Mouse (Mus musculus) ES-E14 (cell line): ENCODE measurements around the gene Epn3. TPM values are rescaled to one million over a fixed set of nuclear protein-coding genes. Genes with fewer than 3 reads are reported as not detected.

ENCODE experiments used
- DNase-seq: peaks from one replicate; pipeline ENCODE4 v3.0.0-alpha.2; 2013; ENCODE audit warnings: low read depth, low spot score
- H3K27ac ChIP-seq: 2 replicates; pipeline ENCODE4 v1.5.1; 2012; ENCODE audit warnings: low read depth, mild to moderate bottlenecking, low read length, moderate library complexity, mixed read lengths; ENCODE audit not compliant: poor library complexity, insufficient read depth, severe bottlenecking
- H3K36me3 ChIP-seq: 2 replicates; pipeline ENCODE4 v1.6.1; 2012; ENCODE audit warnings: mild to moderate bottlenecking, low read length, moderate library complexity, mixed read lengths; ENCODE audit not compliant: control insufficient read depth, poor library complexity, insufficient read depth, severe bottlenecking
- H3K4me1 ChIP-seq, 2 experiments: fragments of 150-350 bp in 1 of 2; sonication (generic) in 1 of 2; 2 replicates each; pipeline ENCODE4 v1.6.1; 2012; ENCODE audit warnings: low read length in 2 of 2, mild to moderate bottlenecking in 1 of 2, mixed read lengths in 1 of 2; ENCODE audit not compliant: control insufficient read depth in 2 of 2, insufficient read depth in 2 of 2, poor library complexity in 1 of 2
- H3K4me3 ChIP-seq, 2 experiments: fragments of 150-350 bp in 1 of 2; sonication (generic) in 1 of 2; 2 replicates each; pipeline ENCODE4 v1.5.1; 2012; ENCODE audit warnings: low read length in 2 of 2, low read depth in 1 of 2, mild to moderate bottlenecking in 1 of 2, mixed read lengths in 1 of 2; ENCODE audit not compliant: insufficient read depth in 1 of 2, poor library complexity in 1 of 2, severe bottlenecking in 1 of 2
- H3K9ac ChIP-seq: 2 replicates; pipeline ENCODE4 v1.6.1; 2012; ENCODE audit warnings: low read depth, mild to moderate bottlenecking, low read length, mixed read lengths; ENCODE audit not compliant: poor library complexity, insufficient read depth, severe bottlenecking
- H3K9me3 ChIP-seq: fragments of 150-350 bp; sonication (generic); 2 replicates; pipeline ENCODE4 v1.6.1; 2012; ENCODE audit warnings: low read depth, mild to moderate bottlenecking, low read length; ENCODE audit not compliant: control insufficient read depth, insufficient read depth
- CHD2 ChIP-seq: IDR thresholded peaks from 2 replicates; pipeline ENCODE4 v1.6.1; 2014; ENCODE audit warnings: mild to moderate bottlenecking, low read depth, low read length, inconsistent platforms
- HCFC1 ChIP-seq: IDR thresholded peaks from 2 replicates; pipeline ENCODE4 v1.6.1; 2012; ENCODE audit warnings: low read length, inconsistent platforms, borderline replicate concordance; ENCODE audit not compliant: insufficient read depth
- MAFK ChIP-seq: IDR thresholded peaks from 2 replicates; pipeline ENCODE4 v1.6.1; 2014; ENCODE audit warnings: mild to moderate bottlenecking, low read depth, low read length, inconsistent platforms; ENCODE audit not compliant: insufficient read depth
- ZC3H11A ChIP-seq: IDR thresholded peaks from 2 replicates; pipeline ENCODE4 v1.6.1; 2012; ENCODE audit warnings: low read depth, mild to moderate bottlenecking, inconsistent platforms, low read length, borderline replicate concordance
- ZNF384 ChIP-seq: IDR thresholded peaks from 2 replicates; pipeline ENCODE4 v1.6.1; 2012; ENCODE audit warnings: low read depth, low read length, inconsistent platforms
- in situ Hi-C, 2 experiments: fragments of 600-800 bp; cut with MboI; formaldehyde crosslinking; loops; one replicate each; pipeline ENCODE4 v1.15.1; 2025; ENCODE audit warnings: low sequenced_read_pairs in 2 of 2, inconsistent platforms in 1 of 2; ENCODE audit not compliant: unreplicated experiment in 2 of 2
- total RNA-seq: library from RNA; depleted of rRNA; stranded (reverse); fragments of 300-350 nt; gene quantifications from 2 replicates; pipeline ENCODE4 v1.2.3, GENCODE M21; 2012

Epn3 gene
- total RNA-seq, 1 experiment = 1.7 TPM

GRCm38 (mm10) chr11:94482738-94483137 is 17.0 kb downstream of the Epn3 start:
- in situ Hi-C loops = loop anchor here in 1 of 2 experiments (10.0 kb wide), 1 partner anchor 148 kb away; no protein-coding TSS in a partner anchor
- no peak overlapping the region for H3K9ac ChIP-seq
- TF ChIP-seq ZC3H11A (no peak), HCFC1 (no peak), CHD2 (no peak), MAFK (no peak), ZNF384 (no peak)
- DNase-seq = no peak
- no peak overlapping the region for H3K4me3 ChIP-seq
- no peaks in the 10 kb centered on the region for H3K36me3 ChIP-seq
- no peak overlapping the region for H3K27ac ChIP-seq
- H3K9me3 ChIP-seq = no peaks in the 10 kb centered on the region
- H3K4me1 ChIP-seq = no peaks in the 10 kb centered on the region

GRCm38 (mm10) chr11:94481963-94482362 is 17.8 kb downstream of the Epn3 start:
- TF ChIP-seq CHD2 (no peak), ZC3H11A (no peak), MAFK (no peak), HCFC1 (no peak), ZNF384 (no peak)
- no peak overlapping the region for H3K4me3 ChIP-seq
- H3K9ac ChIP-seq = no peak overlapping the region
- no peak for DNase-seq
- no peaks in the 10 kb centered on the region for H3K4me1 ChIP-seq
- no peaks in the 10 kb centered on the region for H3K36me3 ChIP-seq
- no peaks in the 10 kb centered on the region for H3K9me3 ChIP-seq
- in situ Hi-C loops = loop anchor here in 1 of 2 experiments (10.0 kb wide), 1 partner anchor 147 kb away; no protein-coding TSS in a partner anchor
- H3K27ac ChIP-seq = no peak overlapping the region

DNA sequence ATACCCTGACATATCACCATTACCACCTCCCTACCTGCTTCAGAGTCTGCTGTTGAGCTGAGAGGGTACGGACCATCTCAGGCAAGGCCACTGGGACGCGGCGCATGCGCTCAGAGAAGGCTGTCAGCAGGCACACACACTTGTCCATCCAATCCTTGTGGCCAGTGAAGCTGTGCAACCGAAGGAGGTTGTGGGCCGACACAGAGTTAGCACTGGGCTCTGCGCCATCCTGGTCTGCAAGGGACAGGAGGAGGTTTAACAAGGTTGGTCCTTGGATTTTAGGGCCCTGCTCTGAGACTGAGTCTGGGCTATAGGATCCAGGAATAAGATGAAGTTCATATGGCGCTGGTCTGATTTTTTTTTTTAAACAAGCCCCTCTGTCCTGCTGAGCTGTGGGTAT is 19.4 kb downstream of the Epn3 start:
- Histone ChIP-seq H3K36me3 (no peaks in the 10 kb centered on the region), H3K9me3 (no peaks in the 10 kb centered on the region), H3K4me3 (no peak overlapping the region), H3K9ac (no peak overlapping the region), H3K4me1 (peaks cover 0 to 2% of the 10 kb centered on the region in 2 experiments; a peak in 1 of 4 replicates), H3K27ac (no peak overlapping the region)
- DNase-seq = no peak
- no peak for TF ChIP-seq ZNF384
- no peak for TF ChIP-seq HCFC1
- TF ChIP-seq CHD2 = no peak
- no peak for TF ChIP-seq ZC3H11A
- no peak for TF ChIP-seq MAFK
- in situ Hi-C loops = loop anchor here in 1 of 2 experiments (10.0 kb wide), 1 partner anchor 146 kb away; no protein-coding TSS in a partner anchor

- peaks cover 0 to 5% of the 10 kb centered on the region in 2 experiments; a peak in 3 of 4 replicates for H3K4me1 ChIP-seq
Observed at GRCm38 (mm10) chr11:94477651-94478050, 22.1 kb downstream of the Epn3 start.

GRCm38 (mm10) chr11:94475722-94476121 is 24.1 kb downstream of the Epn3 start:
- no peak overlapping the region for H3K4me3 ChIP-seq
- H3K9me3 ChIP-seq = no peaks in the 10 kb centered on the region
- H3K27ac ChIP-seq = no peak overlapping the region
- no peaks in the 10 kb centered on the region for H3K36me3 ChIP-seq
- DNase-seq = no peak
- H3K4me1 ChIP-seq = peaks cover 0 to 5% of the 10 kb centered on the region in 2 experiments; a peak in 3 of 4 replicates
- no peak overlapping the region for H3K9ac ChIP-seq
- in situ Hi-C loops = no loop called here
- TF ChIP-seq CHD2 = no peak
- no peak for TF ChIP-seq ZNF384

More at GRCm38 (mm10) chr11:94477651-94478050, 22.1 kb downstream of the Epn3 start:
- DNase-seq = no peak
- Histone ChIP-seq H3K36me3 (no peaks in the 10 kb centered on the region), H3K27ac (no peak overlapping the region), H3K9me3 (no peaks in the 10 kb centered on the region), H3K9ac (no peak overlapping the region), H3K4me3 (no peak overlapping the region)
- in situ Hi-C loops = no loop called here
- no peak for TF ChIP-seq ZC3H11A
